ENCODE assay signal across 9 mouse cellular contexts in the genomic region with DNA sequence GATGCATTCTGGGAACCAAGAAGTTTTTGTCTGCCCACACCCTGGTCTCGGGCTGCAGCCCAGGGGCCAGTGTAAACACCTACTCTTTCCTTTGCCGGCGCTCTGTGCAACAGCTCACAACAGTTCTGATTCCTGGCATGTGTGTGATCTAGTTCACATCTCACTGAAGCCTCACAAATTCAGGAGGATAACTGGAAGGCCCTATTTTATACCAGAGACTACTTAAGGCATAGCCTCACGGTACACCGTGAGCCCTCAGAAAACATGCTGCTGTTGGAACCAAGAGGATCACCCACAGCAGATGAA. TPM values are rescaled to one million over a fixed set of nuclear protein-coding genes. Genes with fewer than 3 reads are reported as not detected.
DNase-seq lines count a peak whose midpoint lies in the region; ATAC-seq and TF ChIP-seq lines count a peak whose summit lies in the region.
"Had no signal": no experiment of that assay in that cellular context is flagged by ENCODE, and none has a peak within 500 bp of the region (broad histone marks: within the 10 kb centered on the region; RNA-seq: fewer than 3 reads in every experiment).

No protein-coding gene starts in this region.

- no peak overlapping the region for H3K4me2 ChIP-seq in kidney, embryonic 15.5 days
- no peak overlapping the region for H3K4me2 ChIP-seq in embryonic facial prominence, embryonic 15.5 days (replicated peaks)
- 0 out of 2 replicates have a peak overlapping the region, but pooled peaks have one; percentile 6 for H3K4me2 ChIP-seq in hindbrain, embryonic 13.5 days
- H3K4me2 ChIP-seq in midbrain, embryonic 16.5 days (ENCODE audit: low read length), result no peak overlapping the region

- peak; percentile 54; the same call in 1 of the 2 replicates for ATAC-seq in kidney, embryonic 15.5 days (replicated peaks; ENCODE audit: low FRiP score)
- ATAC-seq in embryonic facial prominence, embryonic 15.5 days (ENCODE audit: insufficient number of reproducible peaks, low FRiP score, low TSS enrichment, low read depth), result no peak
- ATAC-seq in hindbrain, embryonic 13.5 days (ENCODE audit: low FRiP score), result peak; percentile 13; the same call in 1 of the 2 replicates
- ATAC-seq in midbrain, embryonic 16.5 days, result no peak

- no peak overlapping the region for H3K4me3 ChIP-seq in kidney, embryonic 15.5 days (replicated peaks)
- H3K4me3 ChIP-seq in kidney, adult 2 months (ENCODE audit: insufficient read depth, low read depth, low read length), result no peak overlapping the region
- no peak overlapping the region for H3K4me3 ChIP-seq in embryonic facial prominence, embryonic 15.5 days (replicated peaks)
- H3K4me3 ChIP-seq in hindbrain, embryonic 13.5 days, result no peak overlapping the region
- H3K4me3 ChIP-seq in midbrain, embryonic 16.5 days (ENCODE audit: low read depth, low read length), result no peak overlapping the region

- WGBS in kidney, embryonic 15.5 days, result 40% methylated on average over 5 of the region's 5 CpGs
- 65% methylated on average over 5 of the region's 5 CpGs for WGBS in kidney, adult 2 months
- 49% methylated on average over 5 of the region's 5 CpGs for WGBS in embryonic facial prominence, embryonic 15.5 days
- WGBS in hindbrain, embryonic 13.5 days, result 39% methylated on average over 5 of the region's 5 CpGs
- WGBS in midbrain, embryonic 16.5 days, result 32% methylated on average over 5 of the region's 5 CpGs

- no peak for TF ChIP-seq CTCF in kidney, adult 2 months (conservative IDR thresholded peaks at IDR 0.05; ENCODE audit: insufficient read depth, insufficient read length, low read depth, low read length)

- H3K27me3 ChIP-seq in kidney, embryonic 15.5 days, result no peaks in the 10 kb centered on the region
- H3K27me3 ChIP-seq in kidney, adult 2 months (replicated peaks; ENCODE audit: control insufficient read depth, insufficient read depth, low read length), result no peaks in the 10 kb centered on the region
- no peaks in the 10 kb centered on the region for H3K27me3 ChIP-seq in embryonic facial prominence, embryonic 15.5 days
- H3K27me3 ChIP-seq in hindbrain, embryonic 13.5 days, result no peaks in the 10 kb centered on the region
- no peaks in the 10 kb centered on the region for H3K27me3 ChIP-seq in midbrain, embryonic 16.5 days (ENCODE audit: control insufficient read depth, insufficient read depth, low read depth, low read length)

- no peak for DNase-seq in kidney, adult 2 months
- no peak for DNase-seq in urinary bladder, adult 2 months (ENCODE audit: low spot score)
- DNase-seq in retina, postnatal 1 day, result no peak
- DNase-seq in layer of hippocampus, adult 18-20 months (ENCODE audit: low spot score in 2 of 2), result no peak
- DNase-seq: adrenal gland, postnatal 25 days had no signal

- H3K9ac ChIP-seq in kidney, embryonic 15.5 days, result no peak overlapping the region
- H3K9ac ChIP-seq in embryonic facial prominence, embryonic 15.5 days, result no peak overlapping the region
- H3K9ac ChIP-seq in hindbrain, embryonic 13.5 days, result peak overlapping the region; percentile 5; the same call in 1 of the 2 replicates
- H3K9ac ChIP-seq in midbrain, embryonic 16.5 days (ENCODE audit: low read depth, low read length), result no peak overlapping the region

- no peaks in the 10 kb centered on the region for H3K36me3 ChIP-seq in kidney, embryonic 15.5 days
- H3K36me3 ChIP-seq in kidney, adult 2 months (ENCODE audit: control insufficient read depth, insufficient read depth, low read length), result no peaks in the 10 kb centered on the region
- H3K36me3 ChIP-seq in embryonic facial prominence, embryonic 15.5 days, result no peaks in the 10 kb centered on the region
- H3K36me3 ChIP-seq in hindbrain, embryonic 13.5 days, result no peaks in the 10 kb centered on the region
- H3K36me3 ChIP-seq in midbrain, embryonic 16.5 days (ENCODE audit: control insufficient read depth, insufficient read depth, low read length), result no peaks in the 10 kb centered on the region

- no peak for TF ChIP-seq POLR2A in kidney, adult 2 months (IDR thresholded peaks at IDR 0.05; ENCODE audit: low read depth, low read length)

- peaks cover 17% of the 10 kb centered on the region for H3K4me1 ChIP-seq in kidney, embryonic 15.5 days
- H3K4me1 ChIP-seq in kidney, adult 2 months (ENCODE audit: control insufficient read depth, insufficient read depth, low read length), result no peaks in the 10 kb centered on the region
- peaks cover 21% of the 10 kb centered on the region for H3K4me1 ChIP-seq in embryonic facial prominence, embryonic 15.5 days
- H3K4me1 ChIP-seq in hindbrain, embryonic 13.5 days (replicated peaks), result peaks cover 27% of the 10 kb centered on the region
- H3K4me1 ChIP-seq in midbrain, embryonic 16.5 days (ENCODE audit: control insufficient read depth, insufficient read depth, low read length), result peaks cover 28% of the 10 kb centered on the region

- H3K27ac ChIP-seq in kidney, embryonic 15.5 days, result peak overlapping the region; percentile 59
- H3K27ac ChIP-seq in kidney, adult 2 months (ENCODE audit: insufficient read depth, low read depth, low read length), result no peak overlapping the region
- 0 out of 2 replicates have a peak overlapping the region, but pooled peaks have one; percentile 29 for H3K27ac ChIP-seq in embryonic facial prominence, embryonic 15.5 days (replicated peaks)
- H3K27ac ChIP-seq in hindbrain, embryonic 13.5 days, result peak overlapping the region; percentile 87
- H3K27ac ChIP-seq in midbrain, embryonic 16.5 days (ENCODE audit: low read length), result peak overlapping the region; percentile 67

- no peaks in the 10 kb centered on the region for H3K9me3 ChIP-seq in kidney, embryonic 15.5 days (replicated peaks)
- H3K9me3 ChIP-seq in embryonic facial prominence, embryonic 15.5 days (replicated peaks), result no peaks in the 10 kb centered on the region
- H3K9me3 ChIP-seq in hindbrain, embryonic 13.5 days, result no peaks in the 10 kb centered on the region
- H3K9me3 ChIP-seq in midbrain, embryonic 16.5 days (replicated peaks; ENCODE audit: control insufficient read depth, low read length, poor library complexity, severe bottlenecking), result no peaks in the 10 kb centered on the region

RNA-seq across cellular contexts. Expression of gene P2rx7, which starts 10.5 kb away (rescaled TPM):
- 0.94 and 1.4 TPM in 2 replicates for polyA plus RNA-seq in kidney, embryonic 15.5 days (2015; fragmentation: Nextera tagmentation; extraction: Ambion mirVana)
- 5.1 and 5.3 TPM in 2 replicates for polyA plus RNA-seq in kidney, adult 2 months (2012; rRNA removed)
- polyA plus RNA-seq in embryonic facial prominence, embryonic 15.5 days (2015; fragmentation: Nextera tagmentation; extraction: Ambion mirVana), result 3.2 and 3.6 TPM in 2 replicates
- polyA plus RNA-seq in hindbrain, embryonic 13.5 days (2015; fragmentation: Nextera tagmentation; extraction: Ambion mirVana), result 5.6 and 6.5 TPM in 2 replicates
- 1.8 and 2.5 TPM in 2 replicates for polyA plus RNA-seq in midbrain, embryonic 16.5 days (2015; fragmentation: Nextera tagmentation; extraction: Ambion mirVana)
- 24.1 and 27.1 TPM in 2 replicates for polyA plus RNA-seq in urinary bladder, adult 2 months (2012; rRNA removed)
- total RNA-seq in layer of hippocampus, adult 18-20 months (2021), result 1 to 10 TPM; 7.2 to 9.9 TPM

RNA-seq across cellular contexts. Expression of gene Ift81, which starts 39.9 kb away (rescaled TPM):
- polyA plus RNA-seq in kidney, embryonic 15.5 days (2015; fragmentation: Nextera tagmentation; extraction: Ambion mirVana), result 41.4 and 43.0 TPM in 2 replicates
- 2.0 and 3.4 TPM in 2 replicates for polyA plus RNA-seq in kidney, adult 2 months (2012; rRNA removed)
- 41.4 and 44.8 TPM in 2 replicates for polyA plus RNA-seq in embryonic facial prominence, embryonic 15.5 days (2015; fragmentation: Nextera tagmentation; extraction: Ambion mirVana)
- 70.2 and 70.7 TPM in 2 replicates for polyA plus RNA-seq in hindbrain, embryonic 13.5 days (2015; fragmentation: Nextera tagmentation; extraction: Ambion mirVana)
- 71.6 and 86.7 TPM in 2 replicates for polyA plus RNA-seq in midbrain, embryonic 16.5 days (2015; fragmentation: Nextera tagmentation; extraction: Ambion mirVana)
- polyA plus RNA-seq in urinary bladder, adult 2 months (2012; rRNA removed), result 13.2 TPM in 2 replicates
- 10 to 100 TPM; 40.9 to 46.9 TPM for total RNA-seq in layer of hippocampus, adult 18-20 months (2021)

RNA-seq across cellular contexts. Expression of gene P2rx4, which starts 53.1 kb away (rescaled TPM):
- 20.4 and 25.6 TPM in 2 replicates for polyA plus RNA-seq in kidney, embryonic 15.5 days (2015; fragmentation: Nextera tagmentation; extraction: Ambion mirVana)
- 81.6 and 87.7 TPM in 2 replicates for polyA plus RNA-seq in kidney, adult 2 months (2012; rRNA removed)
- polyA plus RNA-seq in embryonic facial prominence, embryonic 15.5 days (2015; fragmentation: Nextera tagmentation; extraction: Ambion mirVana), result 23.3 and 25.2 TPM in 2 replicates
- 16.7 and 17.3 TPM in 2 replicates for polyA plus RNA-seq in hindbrain, embryonic 13.5 days (2015; fragmentation: Nextera tagmentation; extraction: Ambion mirVana)
- 14.6 and 15.3 TPM in 2 replicates for polyA plus RNA-seq in midbrain, embryonic 16.5 days (2015; fragmentation: Nextera tagmentation; extraction: Ambion mirVana)
- polyA plus RNA-seq in urinary bladder, adult 2 months (2012; rRNA removed), result 42.4 and 44.3 TPM in 2 replicates
- 10 to 100 TPM; 12.6 to 15.0 TPM for total RNA-seq in layer of hippocampus, adult 18-20 months (2021)

Comparison
In these comparisons a context has a peak if more than half of its experiments do, and no peak if none do; other contexts are left out.
1. ATAC-seq: peak in kidney, embryonic 15.5 days (single experiment) and hindbrain, embryonic 13.5 days (single experiment); none in embryonic facial prominence, embryonic 15.5 days (single experiment) and midbrain, embryonic 16.5 days (single experiment).